ENCODE assay signal across 9 mouse cellular contexts in genomic region chr11:55471467-55471866, GRCm38 (mm10). TPM values are rescaled to one million over a fixed set of nuclear protein-coding genes. Genes with fewer than 3 reads are reported as not detected.
DNase-seq lines count a peak whose midpoint lies in the region; ATAC-seq and TF ChIP-seq lines count a peak whose summit lies in the region.
"Had no signal": no experiment of that assay in that cellular context is flagged by ENCODE, and none has a peak within 500 bp of the region (broad histone marks: within the 10 kb centered on the region; RNA-seq: fewer than 3 reads in every experiment).

No protein-coding gene starts in this region.

- peaks cover 32% of the 10 kb centered on the region for H3K4me1 ChIP-seq in liver, embryonic 11.5 days (replicated peaks; ENCODE audit: control insufficient read depth, insufficient read depth, low read length)
- H3K4me1 ChIP-seq in embryonic fibroblast, embryonic 13.5 days (ENCODE audit: control insufficient read depth, insufficient read depth, low read length): peaks cover 10% of the 10 kb centered on the region; the same call in 1 of the 2 replicates
- peaks cover 15% of the 10 kb centered on the region; the same call in 1 of the 2 replicates for H3K4me1 ChIP-seq in intestine, postnatal 0 days (replicated peaks; ENCODE audit: control insufficient read depth, insufficient read depth, low read length)
- H3K4me1 ChIP-seq in neural tube, embryonic 12.5 days: peaks cover 21% of the 10 kb centered on the region

- ATAC-seq in liver, embryonic 11.5 days (replicated peaks; ENCODE audit: low FRiP score): no peak
- no peak for ATAC-seq in intestine, postnatal 0 days
- ATAC-seq in neural tube, embryonic 12.5 days (ENCODE audit: low FRiP score, low read depth): no peak

- H3K9me3 ChIP-seq in liver, embryonic 11.5 days (ENCODE audit: control insufficient read depth, low read length): no peaks in the 10 kb centered on the region
- H3K9me3 ChIP-seq in intestine, postnatal 0 days (ENCODE audit: control insufficient read depth): no peaks in the 10 kb centered on the region
- H3K9me3 ChIP-seq in neural tube, embryonic 12.5 days: no peaks in the 10 kb centered on the region

- 0 out of 2 replicates have a peak overlapping the region, but pooled peaks have one; percentile 22 for H3K27ac ChIP-seq in liver, embryonic 11.5 days (ENCODE audit: low read depth, low read length)
- no peak overlapping the region for H3K27ac ChIP-seq in embryonic fibroblast, embryonic 13.5 days (ENCODE audit: insufficient read depth, low read length)
- H3K27ac ChIP-seq in intestine, postnatal 0 days (ENCODE audit: low read depth, low read length): no peak overlapping the region
- H3K27ac ChIP-seq in neural tube, embryonic 12.5 days: no peak overlapping the region

- no peak for DNase-seq in liver, embryonic 11.5 days (ENCODE audit: low spot score)
- no peak for DNase-seq in liver
- DNase-seq in frontal cortex, postnatal 14 days (ENCODE audit: low spot score in 2 of 2): no peak
- DNase-seq in layer of hippocampus, postnatal 14 days (ENCODE audit: low spot score in 2 of 2): no peak
- no peak for DNase-seq in ovary, postnatal 36 days (ENCODE audit: low spot score)
- DNase-seq: right cerebral cortex, postnatal 4 days had no signal

- no peaks in the 10 kb centered on the region for H3K27me3 ChIP-seq in liver, embryonic 11.5 days (replicated peaks; ENCODE audit: control insufficient read depth, insufficient read depth, low read length)
- H3K27me3 ChIP-seq in intestine, postnatal 0 days (replicated peaks; ENCODE audit: control insufficient read depth, insufficient read depth, low read length): no peaks in the 10 kb centered on the region
- H3K27me3 ChIP-seq in neural tube, embryonic 12.5 days (replicated peaks): no peaks in the 10 kb centered on the region

- no peak for TF ChIP-seq CTCF in embryonic fibroblast, embryonic 13.5 days (IDR thresholded peaks at IDR 0.05; ENCODE audit: borderline replicate concordance, insufficient read depth, low read length)
- TF ChIP-seq CTCF in intestine, postnatal 0 days (IDR thresholded peaks at IDR 0.05; ENCODE audit: low read depth): no peak

- peak overlapping the region; percentile 83 for H3K4me3 ChIP-seq in liver, embryonic 11.5 days (ENCODE audit: low read depth, low read length)
- peak overlapping the region; percentile 100 for H3K4me3 ChIP-seq in embryonic fibroblast, embryonic 13.5 days (ENCODE audit: insufficient read depth, low read length)
- peak overlapping the region; percentile 97; the same call in 1 of the 2 replicates for H3K4me3 ChIP-seq in intestine, postnatal 0 days (ENCODE audit: low read depth, low read length)
- no peak overlapping the region for H3K4me3 ChIP-seq in neural tube, embryonic 12.5 days

- TF ChIP-seq POLR2A in embryonic fibroblast, embryonic 13.5 days (IDR thresholded peaks at IDR 0.05; ENCODE audit: low read depth, low read length): no peak

- peak overlapping the region; percentile 95 for H3K4me2 ChIP-seq in liver, embryonic 11.5 days
- peak overlapping the region; percentile 88 for H3K4me2 ChIP-seq in intestine, postnatal 0 days (replicated peaks; ENCODE audit: low read depth)
- peak overlapping the region; percentile 90 for H3K4me2 ChIP-seq in neural tube, embryonic 12.5 days (replicated peaks)

- 72% methylated on average over 7 of the region's 7 CpGs for WGBS in liver, embryonic 11.5 days
- 58% methylated on average over 7 of the region's 7 CpGs for WGBS in intestine, postnatal 0 days
- 95% methylated on average over 7 of the region's 7 CpGs for WGBS in neural tube, embryonic 12.5 days

- peaks cover 11% of the 10 kb centered on the region; the same call in 1 of the 2 replicates for H3K36me3 ChIP-seq in liver, embryonic 11.5 days (ENCODE audit: control insufficient read depth, insufficient read depth, low read length)
- no peaks in the 10 kb centered on the region for H3K36me3 ChIP-seq in intestine, postnatal 0 days (ENCODE audit: control insufficient read depth, insufficient read depth)
- H3K36me3 ChIP-seq in neural tube, embryonic 12.5 days: peaks cover 14% of the 10 kb centered on the region

- peak overlapping the region; percentile 99 for H3K9ac ChIP-seq in liver, embryonic 11.5 days (ENCODE audit: low read depth, low read length)
- H3K9ac ChIP-seq in intestine, postnatal 0 days (ENCODE audit: low read depth, low read length): no peak overlapping the region
- H3K9ac ChIP-seq in neural tube, embryonic 12.5 days: no peak overlapping the region

RNA-seq across cellular contexts. Expression of gene G3bp1, which starts 2.0 kb away (rescaled TPM):
- polyA plus RNA-seq in liver, embryonic 11.5 days (2014; fragmentation: Nextera tagmentation; extraction: Ambion mirVana): 204 and 223 TPM in 2 replicates
- polyA plus RNA-seq in embryonic fibroblast, embryonic 13.5 days (2011; ENCODE audit: insufficient read length, low read depth, missing spikeins): 77.7 and 79.1 TPM in 2 replicates
- 41.0 and 43.6 TPM in 2 replicates for polyA plus RNA-seq in intestine, postnatal 0 days (2015; fragmentation: Nextera tagmentation; extraction: Ambion mirVana)
- polyA plus RNA-seq in neural tube, embryonic 12.5 days (2016; fragmentation: Nextera tagmentation; extraction: Ambion mirVana): 178 and 185 TPM in 2 replicates
- total RNA-seq in layer of hippocampus, postnatal 14 days (2021): 10 to 100 TPM; 38.1 to 40.3 TPM

RNA-seq across cellular contexts. Expression of gene Atox1, which starts 10.4 kb away (rescaled TPM):
- 243 and 270 TPM in 2 replicates for polyA plus RNA-seq in liver, embryonic 11.5 days (2014; fragmentation: Nextera tagmentation; extraction: Ambion mirVana)
- 114 and 118 TPM in 2 replicates for polyA plus RNA-seq in embryonic fibroblast, embryonic 13.5 days (2011; ENCODE audit: insufficient read length, low read depth, missing spikeins)
- 637 and 641 TPM in 2 replicates for polyA plus RNA-seq in intestine, postnatal 0 days (2015; fragmentation: Nextera tagmentation; extraction: Ambion mirVana)
- 275 and 300 TPM in 2 replicates for polyA plus RNA-seq in neural tube, embryonic 12.5 days (2016; fragmentation: Nextera tagmentation; extraction: Ambion mirVana)
- total RNA-seq in layer of hippocampus, postnatal 14 days (2021): 100 to 1,000 TPM; 130 to 132 TPM

RNA-seq across cellular contexts. Expression of gene Sparc, which starts 48.5 kb away (rescaled TPM):
- 300 and 334 TPM in 2 replicates for polyA plus RNA-seq in liver, embryonic 11.5 days (2014; fragmentation: Nextera tagmentation; extraction: Ambion mirVana)
- 3,951 and 4,760 TPM in 2 replicates for polyA plus RNA-seq in embryonic fibroblast, embryonic 13.5 days (2011; ENCODE audit: insufficient read length, low read depth, missing spikeins)
- polyA plus RNA-seq in intestine, postnatal 0 days (2015; fragmentation: Nextera tagmentation; extraction: Ambion mirVana): 931 and 943 TPM in 2 replicates
- 545 and 567 TPM in 2 replicates for polyA plus RNA-seq in neural tube, embryonic 12.5 days (2016; fragmentation: Nextera tagmentation; extraction: Ambion mirVana)
- 100 to 1,000 TPM; 522 to 533 TPM for total RNA-seq in layer of hippocampus, postnatal 14 days (2021)
